Mouse (Mus musculus) naive thymus-derived CD4-positive, alpha-beta T cell, adult 5 months (primary cell): Measurements from ENCODE around the gene Nrxn1. TPM values are rescaled to one million over a fixed set of nuclear protein-coding genes. Genes with fewer than 3 reads are reported as not detected.

Experiments used
- polyA plus RNA-seq: library from polyadenylated mRNA; unstranded; fragments of 100-300 nt; shearing (Covaris generic); gene quantifications from one replicate; pipeline ENCODE4 v1.2.1, GENCODE M21; 2017

The Nrxn1 gene
- 0.73 TPM for polyA plus RNA-seq

GRCm38 (mm10) chr17:91093042-91093080, at the start of gene Nrxn1:
Gene Nrxn1 (minus strand): TSS chr17:91093071.

